In genomic region chrX:11139971-11140421, GRCm38 (mm10) we compare ENCODE assay signal across 9 mouse cellular contexts.
DNase-seq lines count a peak whose midpoint lies in the region; ATAC-seq and TF ChIP-seq lines count a peak whose summit lies in the region.
"Had no signal": no experiment of that assay in that cellular context is flagged by ENCODE, and none has a peak within 500 bp of the region (broad histone marks: within the 10 kb centered on the region; RNA-seq: fewer than 3 reads in every experiment).

No protein-coding gene starts in this region.

- H3K4me3 ChIP-seq in hindbrain, embryonic 14.5 days (replicated peaks; ENCODE audit: low read length), result no peak overlapping the region
- no peak overlapping the region for H3K4me3 ChIP-seq in hindbrain, embryonic 13.5 days
- H3K4me3 ChIP-seq in stomach, postnatal 0 days (ENCODE audit: low read depth, low read length), result no peak overlapping the region
- no peak overlapping the region for H3K4me3 ChIP-seq in forebrain, embryonic 11.5 days (ENCODE audit: low read depth, low read length)
- H3K4me3 ChIP-seq in forebrain, embryonic 16.5 days (replicated peaks; ENCODE audit: low read length), result no peak overlapping the region
- H3K4me3 ChIP-seq: midbrain, embryonic 12.5 days had no signal

- no peaks in the 10 kb centered on the region for H3K36me3 ChIP-seq in hindbrain, embryonic 14.5 days (replicated peaks; ENCODE audit: control insufficient read depth, insufficient read depth)
- H3K36me3 ChIP-seq in hindbrain, embryonic 13.5 days, result no peaks in the 10 kb centered on the region
- H3K36me3 ChIP-seq in stomach, postnatal 0 days (ENCODE audit: control insufficient read depth, insufficient read depth, low read length), result no peaks in the 10 kb centered on the region
- H3K36me3 ChIP-seq in forebrain, embryonic 11.5 days (ENCODE audit: control insufficient read depth, insufficient read depth, low read length), result no peaks in the 10 kb centered on the region
- H3K36me3 ChIP-seq in forebrain, embryonic 16.5 days (ENCODE audit: control insufficient read depth, insufficient read depth), result no peaks in the 10 kb centered on the region
- H3K36me3 ChIP-seq: midbrain, embryonic 12.5 days had no signal

- no peaks in the 10 kb centered on the region for H3K27me3 ChIP-seq in hindbrain, embryonic 14.5 days (ENCODE audit: control insufficient read depth, insufficient read depth, low read length)
- no peaks in the 10 kb centered on the region for H3K27me3 ChIP-seq in hindbrain, embryonic 13.5 days
- H3K27me3 ChIP-seq in stomach, postnatal 0 days (ENCODE audit: control insufficient read depth, insufficient read depth, low read length), result no peaks in the 10 kb centered on the region
- H3K27me3 ChIP-seq in forebrain, embryonic 11.5 days (ENCODE audit: control insufficient read depth, insufficient read depth, low read length), result no peaks in the 10 kb centered on the region
- no peaks in the 10 kb centered on the region for H3K27me3 ChIP-seq in forebrain, embryonic 16.5 days (replicated peaks; ENCODE audit: control insufficient read depth, insufficient read depth, low read length)
- H3K27me3 ChIP-seq: midbrain, embryonic 12.5 days had no signal

- H3K9me3 ChIP-seq in hindbrain, embryonic 14.5 days (ENCODE audit: control insufficient read depth, low read length), result no peaks in the 10 kb centered on the region
- no peaks in the 10 kb centered on the region for H3K9me3 ChIP-seq in hindbrain, embryonic 13.5 days
- H3K9me3 ChIP-seq in stomach, postnatal 0 days (ENCODE audit: control insufficient read depth, low read length), result no peaks in the 10 kb centered on the region
- H3K9me3 ChIP-seq in forebrain, embryonic 11.5 days (ENCODE audit: control insufficient read depth, low read length), result no peaks in the 10 kb centered on the region
- H3K9me3 ChIP-seq in forebrain, embryonic 16.5 days (ENCODE audit: control insufficient read depth, low read length), result no peaks in the 10 kb centered on the region
- H3K9me3 ChIP-seq: midbrain, embryonic 12.5 days had no signal

- H3K27ac ChIP-seq in hindbrain, embryonic 14.5 days, result no peak overlapping the region
- no peak overlapping the region for H3K27ac ChIP-seq in hindbrain, embryonic 13.5 days
- H3K27ac ChIP-seq in stomach, postnatal 0 days (replicated peaks), result no peak overlapping the region
- no peak overlapping the region for H3K27ac ChIP-seq in forebrain, embryonic 11.5 days (ENCODE audit: low read depth, low read length)
- no peak overlapping the region for H3K27ac ChIP-seq in forebrain, embryonic 16.5 days (ENCODE audit: low read length)
- H3K27ac ChIP-seq: midbrain, embryonic 12.5 days had no signal

- no peak for TF ChIP-seq EP300 in stomach, postnatal 0 days (optimal IDR thresholded peaks at IDR 0.05)

- H3K4me1 ChIP-seq in hindbrain, embryonic 14.5 days (replicated peaks; ENCODE audit: control insufficient read depth, insufficient read depth, low read length), result 0 out of 2 replicates have a peak, but pooled peaks cover 3% of the 10 kb centered on the region
- 0 out of 2 replicates have a peak, but pooled peaks cover 9% of the 10 kb centered on the region for H3K4me1 ChIP-seq in hindbrain, embryonic 13.5 days (replicated peaks)
- no peaks in the 10 kb centered on the region for H3K4me1 ChIP-seq in stomach, postnatal 0 days (replicated peaks; ENCODE audit: control insufficient read depth, insufficient read depth)
- no peaks in the 10 kb centered on the region for H3K4me1 ChIP-seq in forebrain, embryonic 11.5 days (replicated peaks; ENCODE audit: control insufficient read depth, insufficient read depth, low read length)
- H3K4me1 ChIP-seq in forebrain, embryonic 16.5 days (replicated peaks; ENCODE audit: control insufficient read depth, insufficient read depth, low read length), result no peaks in the 10 kb centered on the region
- H3K4me1 ChIP-seq: midbrain, embryonic 12.5 days had no signal

- no peak overlapping the region for H3K9ac ChIP-seq in hindbrain, embryonic 14.5 days
- H3K9ac ChIP-seq in hindbrain, embryonic 13.5 days, result no peak overlapping the region
- no peak overlapping the region for H3K9ac ChIP-seq in stomach, postnatal 0 days (ENCODE audit: low read length)
- H3K9ac ChIP-seq in forebrain, embryonic 11.5 days (ENCODE audit: low read length), result no peak overlapping the region
- H3K9ac ChIP-seq in forebrain, embryonic 16.5 days (replicated peaks; ENCODE audit: low read depth, low read length), result no peak overlapping the region
- H3K9ac ChIP-seq: midbrain, embryonic 12.5 days had no signal

- peak; percentile 34; the same call in 1 of the 2 replicates for ATAC-seq in hindbrain, embryonic 14.5 days (ENCODE audit: low FRiP score)
- ATAC-seq in hindbrain, embryonic 13.5 days (ENCODE audit: low FRiP score), result no peak
- no peak for ATAC-seq in stomach, postnatal 0 days (ENCODE audit: low FRiP score, low TSS enrichment)
- ATAC-seq in forebrain, embryonic 11.5 days (replicated peaks; ENCODE audit: low FRiP score), result no peak
- no peak for ATAC-seq in forebrain, embryonic 16.5 days

- 55% methylated on average over 8 of the region's 8 CpGs for WGBS in hindbrain, embryonic 14.5 days
- 57% methylated on average over 8 of the region's 8 CpGs for WGBS in hindbrain, embryonic 13.5 days
- 40% methylated on average over 8 of the region's 8 CpGs for WGBS in stomach, postnatal 0 days
- 75% methylated on average over 8 of the region's 8 CpGs for WGBS in forebrain, embryonic 11.5 days
- WGBS in forebrain, embryonic 16.5 days, result 41% methylated on average over 8 of the region's 8 CpGs

- no peak for TF ChIP-seq CTCF in stomach, postnatal 0 days (IDR thresholded peaks at IDR 0.05; ENCODE audit: low read depth)

- no peak overlapping the region for H3K4me2 ChIP-seq in hindbrain, embryonic 14.5 days (replicated peaks)
- no peak overlapping the region for H3K4me2 ChIP-seq in hindbrain, embryonic 13.5 days
- H3K4me2 ChIP-seq in stomach, postnatal 0 days (replicated peaks; ENCODE audit: low read depth), result no peak overlapping the region
- H3K4me2 ChIP-seq in forebrain, embryonic 11.5 days (ENCODE audit: low read depth, low read length, severe bottlenecking), result no peak overlapping the region
- no peak overlapping the region for H3K4me2 ChIP-seq in forebrain, embryonic 16.5 days (ENCODE audit: low read length)
- H3K4me2 ChIP-seq: midbrain, embryonic 12.5 days had no signal

- DNase-seq in hindbrain, embryonic 14.5 days (ENCODE audit: low spot score), result peak; percentile 54
- DNase-seq in adipocyte (ENCODE audit: low spot score), result peak; percentile 97
- peak; percentile 82 for DNase-seq in fibroblast of lung, adult 2 months (ENCODE audit: low read depth)
- DNase-seq in kidney, postnatal 10 days, result peak; percentile 71
- peak; percentile 16 for DNase-seq in stomach, postnatal 0 days (ENCODE audit: low spot score)
- DNase-seq in forebrain, embryonic 11.5 days (ENCODE audit: low spot score), result no peak
